Mouse (Mus musculus) neutrophil, adult 5-6 weeks (primary cell): ENCODE results near the gene Lamp1. TPM values are rescaled to one million over a fixed set of nuclear protein-coding genes. Genes with fewer than 3 reads are reported as not detected.

Experiments
- ATAC-seq: fragments of 151-379, 151-347 bp; 2 replicates; pipeline ENCODE4 v1.8.0; 2017; ENCODE audit warnings: mild to moderate bottlenecking, moderate TSS enrichment; ENCODE audit not compliant: insufficient number of reproducible peaks, poor library complexity, low FRiP score, severe bottlenecking; ENCODE audit errors: extremely low read depth
- total RNA-seq: library from RNA; stranded (forward); fragments of 200-1000 nt; gene quantifications from 2 replicates; pipeline ENCODE4 v1.2.3, GENCODE M21; 2017

Gene Lamp1
- total RNA-seq, 1 experiment from 2014 or later, result 161 TPM

DNA sequence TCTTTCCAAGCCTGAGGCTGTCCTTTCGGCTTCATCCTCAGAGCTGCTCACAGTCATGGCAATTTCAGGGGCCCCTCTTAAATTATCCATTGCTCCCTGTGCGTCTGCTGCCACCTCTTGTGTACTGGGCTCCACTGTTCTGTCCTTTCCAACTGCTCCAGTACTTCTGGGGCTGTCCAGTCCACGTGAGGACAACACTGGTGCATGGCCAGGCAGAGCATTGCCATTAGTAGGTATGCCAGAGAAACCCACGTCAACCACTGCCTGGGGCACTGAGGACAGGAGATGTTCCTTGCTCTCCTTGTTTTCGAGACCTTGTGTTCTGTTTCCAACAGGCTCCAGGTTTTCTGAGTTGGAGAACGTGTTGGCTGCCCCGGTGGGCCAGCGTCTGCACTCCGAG is 65.5 kb downstream of the Lamp1 start:
- no peak for ATAC-seq

Other genes starting within 250 kb of the Lamp1 start
- gene F7, start 133.1 kb upstream of the Lamp1 start, total RNA-seq, result 0.23 TPM in 1 of 2 replicates, not detected in the other
- gene F10, start 121.9 kb upstream of the Lamp1 start, total RNA-seq, result 6.1 TPM in 2 replicates
- 0.12 TPM in 1 of 2 replicates, not detected in the other for gene Proz, start 98.2 kb upstream of the Lamp1 start, total RNA-seq
- gene Pcid2, start 53.7 kb upstream of the Lamp1 start, total RNA-seq, result 44.0 and 45.2 TPM in 2 replicates
- gene Cul4a, start 53.5 kb upstream of the Lamp1 start, total RNA-seq, result 57.1 and 64.4 TPM in 2 replicates
- 0.37 and 0.47 TPM in 2 replicates for gene Grtp1, start 41.5 kb downstream of the Lamp1 start, total RNA-seq
- gene Adprhl1, start 95.0 kb downstream of the Lamp1 start, total RNA-seq, result not detected in 2 replicates
- gene Dcun1d2, start 129.0 kb downstream of the Lamp1 start, total RNA-seq, result 14.9 and 15.6 TPM in 2 replicates
- gene Tmco3, start 129.0 kb downstream of the Lamp1 start, total RNA-seq, result 36.2 and 37.1 TPM in 2 replicates
- 24.4 and 26.1 TPM in 2 replicates for gene Tfdp1, start 179.6 kb downstream of the Lamp1 start, total RNA-seq
- not detected in 2 replicates for gene Atp4b, start 237.7 kb downstream of the Lamp1 start, total RNA-seq
- not detected in 2 replicates for gene Grk1, start 245.9 kb downstream of the Lamp1 start, total RNA-seq